Mouse (Mus musculus) induced T-regulatory cell, adult 2 months (primary cell): ENCODE data around the gene Psmd3.
"Not testable (repeated sequence)": the region's sequence is repeated elsewhere in the genome, so short reads cannot be mapped to it uniquely, and the experiment has no call there.

Experiments used
- DNase-seq: peaks from one replicate; pipeline ENCODE4 v3.0.0-alpha.2; 2012; ENCODE audit warnings: low read depth

The Psmd3 gene

GRCm38 (mm10) chr11:98681786-98682745, at the start of gene Psmd3:
Psmd3 (plus strand) TSS chr11:98682554.
- DNase-seq, result peak; percentile 99

- peak; percentile 74 for DNase-seq
These were observed 46.9 kb upstream of the Psmd3 start for GRCm38 (mm10) chr11:98635312-98635970.

GRCm38 (mm10) chr11:98637501-98637900, 44.9 kb upstream of the Psmd3 start:
- peak; percentile 24 for DNase-seq

GRCm38 (mm10) chr11:98640091-98640490, 42.3 kb upstream of the Psmd3 start:
- DNase-seq, result no peak

- no peak for DNase-seq
These were observed 37.6 kb upstream of the Psmd3 start for GRCm38 (mm10) chr11:98644757-98645156.

- DNase-seq, result no peak
These were observed 36.4 kb upstream of the Psmd3 start for GRCm38 (mm10) chr11:98645946-98646345.

- no peak for DNase-seq
These were observed 35.9 kb upstream of the Psmd3 start, which contains the start of gene Gsdma2 for GRCm38 (mm10) chr11:98646459-98646858. Gsdma2 (plus strand) TSS chr11:98646759.

GRCm38 (mm10) chr11:98655076-98655475, 27.3 kb upstream of the Psmd3 start:
- peak; percentile 85 for DNase-seq

- peak; percentile 85 for DNase-seq
These were observed 21.8 kb upstream of the Psmd3 start for GRCm38 (mm10) chr11:98660517-98660916.

- no peak for DNase-seq
These were observed 18.3 kb upstream of the Psmd3 start, which contains the start of gene Gsdma for GRCm38 (mm10) chr11:98664091-98664490. Gsdma (plus strand) TSS chr11:98664351.

GRCm38 (mm10) chr11:98668984-98669383, 13.4 kb upstream of the Psmd3 start:
- no peak for DNase-seq

GRCm38 (mm10) chr11:98671284-98671815, 11.0 kb upstream of the Psmd3 start:
- no peak for DNase-seq

GRCm38 (mm10) chr11:98671857-98672256, 10.5 kb upstream of the Psmd3 start:
- DNase-seq, result no peak

- no peak for DNase-seq
These were observed 9.9 kb upstream of the Psmd3 start for GRCm38 (mm10) chr11:98672482-98672881.

GRCm38 (mm10) chr11:98673136-98673535, 9.2 kb upstream of the Psmd3 start:
- peak; percentile 81 for DNase-seq

GRCm38 (mm10) chr11:98675829-98676363, 6.5 kb upstream of the Psmd3 start:
- DNase-seq, result no peak

- DNase-seq, result peak; percentile 43
These were observed 2.3 kb upstream of the Psmd3 start for GRCm38 (mm10) chr11:98680023-98680422.

GRCm38 (mm10) chr11:98680595-98680994, 1.8 kb upstream of the Psmd3 start:
- DNase-seq, result not testable (repeated sequence)

GRCm38 (mm10) chr11:98681186-98681585, 1.2 kb upstream of the Psmd3 start:
- no peak for DNase-seq

GRCm38 (mm10) chr11:98682811-98683210, 457 bp downstream of the Psmd3 start:
- no peak for DNase-seq

- no peak for DNase-seq
These were observed 3.3 kb downstream of the Psmd3 start for GRCm38 (mm10) chr11:98685642-98686041.

- no peak for DNase-seq
These were observed 4.6 kb downstream of the Psmd3 start for GRCm38 (mm10) chr11:98686976-98687375.
